Mouse (Mus musculus): Measurements from ENCODE around the gene Zfp607a. TPM values are rescaled to one million over a fixed set of nuclear protein-coding genes. Genes with fewer than 3 reads are reported as not detected.
"Not testable (repeated sequence)": the region's sequence is repeated elsewhere in the genome, so short reads cannot be mapped to it uniquely, and the experiment has no call there.

Zfp607a gene
- polyA plus RNA-seq, 1 experiment from 2014 or later: 1.2 TPM

- no peak for TF ChIP-seq CTCF (IDR thresholded peaks at IDR 0.05; ENCODE audit: low read depth)
- H3K4me2 ChIP-seq (replicated peaks; ENCODE audit: low read depth): no peak overlapping the region
- WGBS: 84% methylated on average over 4 of the region's 4 CpGs
- H3K4me3 ChIP-seq (ENCODE audit: low read depth, low read length): no peak overlapping the region
- no peaks in the 10 kb centered on the region for H3K27me3 ChIP-seq (replicated peaks; ENCODE audit: control insufficient read depth, insufficient read depth, low read length)
- no peaks in the 10 kb centered on the region for H3K36me3 ChIP-seq (ENCODE audit: control insufficient read depth, insufficient read depth)
- H3K27ac ChIP-seq (ENCODE audit: low read depth, low read length): no peak overlapping the region
- ATAC-seq: 0 out of 2 replicates have a peak, but pooled peaks have one; percentile 31
- no peak overlapping the region for H3K9ac ChIP-seq (ENCODE audit: low read depth, low read length)
- H3K9me3 ChIP-seq (ENCODE audit: control insufficient read depth): no peaks in the 10 kb centered on the region
- no peaks in the 10 kb centered on the region for H3K4me1 ChIP-seq (replicated peaks; ENCODE audit: control insufficient read depth, insufficient read depth, low read length)
These were observed 43.3 kb downstream of the Zfp607a start for GRCm38 (mm10) chr7:27900601-27901000.

DNA sequence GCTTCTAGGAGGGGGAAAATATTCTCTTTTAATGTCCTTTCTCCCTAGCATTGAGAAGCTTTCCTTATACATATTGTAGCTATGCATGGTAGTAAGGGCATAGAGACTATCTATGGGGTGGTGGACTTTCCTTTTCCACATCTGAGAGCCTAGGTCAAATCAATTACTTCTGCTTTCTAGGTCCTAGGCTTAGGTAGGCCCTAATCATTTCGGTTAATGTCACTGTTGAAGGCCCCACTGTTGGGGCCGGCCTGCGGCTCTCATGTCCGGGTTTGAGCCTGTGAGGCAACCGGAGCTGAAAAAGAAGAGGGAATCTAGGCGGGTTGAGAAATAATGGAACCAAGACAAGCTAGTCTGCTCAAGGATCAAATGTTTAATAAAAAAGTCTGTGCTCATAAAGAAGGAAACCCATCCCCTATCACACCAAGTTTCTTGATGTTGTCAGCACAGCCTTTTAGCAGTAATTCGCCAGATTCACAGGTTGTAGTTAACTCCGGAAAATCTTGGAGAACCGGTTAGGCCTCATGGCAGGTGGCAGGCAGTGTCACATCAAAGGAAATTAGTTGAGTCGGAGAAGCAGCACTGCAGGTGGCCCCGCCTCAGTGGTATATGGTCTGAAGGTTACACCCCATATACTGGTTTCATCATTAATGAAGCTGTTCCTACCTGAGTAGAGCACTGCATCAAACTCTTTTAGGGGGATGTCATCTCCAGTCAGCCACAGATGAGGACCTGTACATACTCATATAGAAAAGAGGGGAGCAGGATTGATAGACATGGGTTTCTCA, 47.9 kb downstream of the Zfp607a start:
- Histone ChIP-seq H3K4me3 (ENCODE audit: low read depth, low read length) (no peak overlapping the region), H3K27me3 (replicated peaks; ENCODE audit: control insufficient read depth, insufficient read depth, low read length) (no peaks in the 10 kb centered on the region), H3K4me2 (replicated peaks; ENCODE audit: low read depth) (no peak overlapping the region), H3K27ac (ENCODE audit: low read depth, low read length) (no peak overlapping the region), H3K9ac (ENCODE audit: low read depth, low read length) (no peak overlapping the region), H3K36me3 (ENCODE audit: control insufficient read depth, insufficient read depth) (no peaks in the 10 kb centered on the region), H3K4me1 (replicated peaks; ENCODE audit: control insufficient read depth, insufficient read depth, low read length) (no peaks in the 10 kb centered on the region), H3K9me3 (ENCODE audit: control insufficient read depth) (0 out of 2 replicates have a peak, but pooled peaks cover 3% of the 10 kb centered on the region)
- peak; percentile 88 for ATAC-seq
- 48% methylated on average over 11 of the region's 11 CpGs for WGBS
- TF ChIP-seq CTCF (IDR thresholded peaks at IDR 0.05; ENCODE audit: low read depth): no peak

- H3K4me1 ChIP-seq (replicated peaks; ENCODE audit: control insufficient read depth, insufficient read depth, low read length); H3K36me3 ChIP-seq (ENCODE audit: control insufficient read depth, insufficient read depth); ATAC-seq; H3K27ac ChIP-seq (ENCODE audit: low read depth, low read length); H3K4me3 ChIP-seq (ENCODE audit: low read depth, low read length); H3K9ac ChIP-seq (ENCODE audit: low read depth, low read length); H3K9me3 ChIP-seq (ENCODE audit: control insufficient read depth); H3K27me3 ChIP-seq (replicated peaks; ENCODE audit: control insufficient read depth, insufficient read depth, low read length); H3K4me2 ChIP-seq (replicated peaks; ENCODE audit: low read depth): not testable (repeated sequence)
- WGBS: 95% methylated on average over 3 of the region's 4 CpGs
These were observed 53.6 kb downstream of the Zfp607a start for GRCm38 (mm10) chr7:27910952-27911351.

DNA sequence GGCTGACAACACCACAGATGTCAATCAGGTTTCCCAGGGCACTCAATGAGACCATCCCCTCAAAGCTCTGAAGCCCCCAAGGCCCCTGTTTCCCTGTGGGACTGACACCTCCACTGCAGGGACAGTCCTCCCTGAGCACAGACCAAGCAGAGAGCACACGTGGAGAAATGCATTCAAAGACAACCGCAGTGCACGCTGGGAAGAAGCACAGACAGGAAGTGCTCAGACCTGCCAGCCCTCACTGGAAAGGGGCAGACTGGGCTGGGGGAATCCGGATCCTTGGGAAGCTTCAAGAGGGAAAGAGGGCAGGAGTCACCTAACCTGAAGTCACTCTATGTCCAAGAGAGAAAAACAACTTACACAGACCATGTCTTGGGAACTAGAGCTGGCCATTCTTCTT, 69.7 kb downstream of the Zfp607a start:
- H3K9me3 ChIP-seq (ENCODE audit: control insufficient read depth); H3K27me3 ChIP-seq (replicated peaks; ENCODE audit: control insufficient read depth, insufficient read depth, low read length); H3K4me2 ChIP-seq (replicated peaks; ENCODE audit: low read depth); H3K4me3 ChIP-seq (ENCODE audit: low read depth, low read length); ATAC-seq; H3K4me1 ChIP-seq (replicated peaks; ENCODE audit: control insufficient read depth, insufficient read depth, low read length); H3K9ac ChIP-seq (ENCODE audit: low read depth, low read length); H3K27ac ChIP-seq (ENCODE audit: low read depth, low read length): not testable (repeated sequence)
- WGBS: 43% methylated on average over 4 of the region's 4 CpGs
- 0 out of 2 replicates have a peak, but pooled peaks cover 12% of the 10 kb centered on the region for H3K36me3 ChIP-seq (ENCODE audit: control insufficient read depth, insufficient read depth)

DNA sequence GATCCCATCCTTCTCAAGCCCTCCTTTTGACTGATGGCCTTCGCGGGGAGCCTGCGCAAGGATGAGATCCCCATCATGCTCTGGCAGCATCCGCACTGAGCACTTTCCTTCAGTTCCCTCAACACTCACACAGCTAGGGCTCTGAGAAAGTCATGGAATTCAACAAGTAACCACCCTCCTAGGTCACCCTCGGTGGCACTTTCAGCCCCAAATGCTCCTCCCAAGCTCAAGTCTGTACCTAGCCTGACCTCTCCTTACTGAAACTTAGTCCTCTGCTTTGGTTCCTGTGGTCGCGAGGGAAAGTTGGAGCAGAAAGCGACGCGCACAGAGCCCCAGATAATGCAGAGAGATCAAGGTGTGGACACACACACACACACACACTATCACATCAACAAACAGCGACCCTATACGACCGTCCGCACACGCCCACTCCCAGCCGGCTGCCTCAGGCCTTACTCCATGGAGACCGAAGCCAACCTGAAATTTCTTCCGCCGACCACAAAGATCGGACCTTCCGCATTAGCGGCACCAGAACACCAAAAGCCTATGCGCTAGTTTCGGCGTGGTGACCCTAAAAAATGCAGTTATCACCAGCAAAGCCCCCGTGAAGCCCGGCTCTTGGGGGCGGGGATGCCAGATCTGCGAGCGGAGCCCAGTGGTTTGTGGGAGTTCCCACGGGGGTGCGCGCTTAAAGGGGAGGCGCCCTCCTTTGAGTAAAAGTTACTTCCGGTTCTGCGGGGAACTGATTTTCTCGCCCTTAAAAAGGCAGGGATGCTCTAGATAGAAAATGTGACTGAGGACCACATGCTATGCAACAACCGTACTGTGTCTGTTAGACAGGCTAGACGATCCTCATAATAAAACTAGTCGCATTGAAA, 71.7 kb downstream of the Zfp607a start, which contains the start of gene Zfp974:
Zfp974 (minus strand) TSS at position 643 of the 878 bp plus-strand sequence.
- peak within 1 kb of the TSS; percentile 63 for H3K9ac ChIP-seq (ENCODE audit: low read depth, low read length)
- H3K27ac ChIP-seq (ENCODE audit: low read depth, low read length): no peak within 1 kb of the TSS; the same call in 1 of the 2 replicates
- H3K9me3 ChIP-seq (ENCODE audit: control insufficient read depth): no peaks in the 10 kb centered on the region
- peak; percentile 80 for ATAC-seq
- TF ChIP-seq CTCF (IDR thresholded peaks at IDR 0.05; ENCODE audit: low read depth): no peak
- H3K27me3 ChIP-seq (replicated peaks; ENCODE audit: control insufficient read depth, insufficient read depth, low read length): no peaks in the 10 kb centered on the region
- 2% methylated on average over 40 of the region's 40 CpGs for WGBS
- H3K4me3 ChIP-seq (ENCODE audit: low read depth, low read length): peak within 1 kb of the TSS; percentile 54
- peaks cover 4% of the 10 kb centered on the region; the same call in 1 of the 2 replicates for H3K4me1 ChIP-seq (replicated peaks; ENCODE audit: control insufficient read depth, insufficient read depth, low read length)
- 0 out of 2 replicates have a peak, but pooled peaks cover 10% of the 10 kb centered on the region for H3K36me3 ChIP-seq (ENCODE audit: control insufficient read depth, insufficient read depth)
- H3K4me2 ChIP-seq (replicated peaks; ENCODE audit: low read depth): peak within 1 kb of the TSS; percentile 81

Other genes with a start within 250 kb of the Zfp607a start
- gene Ttc9b, start 203.6 kb upstream of the Zfp607a start, polyA plus RNA-seq (2015; fragmentation: Nextera tagmentation; extraction: Ambion mirVana): 1.3 and 1.6 TPM in 2 replicates
- gene Map3k10, start 182.9 kb upstream of the Zfp607a start, polyA plus RNA-seq (2015; fragmentation: Nextera tagmentation; extraction: Ambion mirVana): 3.2 and 3.6 TPM in 2 replicates
- 1.1 and 1.2 TPM in 2 replicates for gene Zfp607b, start 168.2 kb upstream of the Zfp607a start, polyA plus RNA-seq (2015; fragmentation: Nextera tagmentation; extraction: Ambion mirVana)
- gene Zfp60, start 126.1 kb upstream of the Zfp607a start, polyA plus RNA-seq (2015; fragmentation: Nextera tagmentation; extraction: Ambion mirVana): 6.7 and 8.5 TPM in 2 replicates
- 1.5 and 1.6 TPM in 2 replicates for gene Zfp626, start 50.3 kb upstream of the Zfp607a start, polyA plus RNA-seq (2015; fragmentation: Nextera tagmentation; extraction: Ambion mirVana)
- gene Zfp59, start 18.9 kb upstream of the Zfp607a start, polyA plus RNA-seq (2015; fragmentation: Nextera tagmentation; extraction: Ambion mirVana): 2.2 and 2.5 TPM in 2 replicates
- 3.7 and 3.9 TPM in 2 replicates for gene Zfp974, start 71.9 kb downstream of the Zfp607a start, polyA plus RNA-seq (2015; fragmentation: Nextera tagmentation; extraction: Ambion mirVana)
- 4.7 and 5.7 TPM in 2 replicates for gene Zfp780b, start 121.6 kb downstream of the Zfp607a start, polyA plus RNA-seq (2015; fragmentation: Nextera tagmentation; extraction: Ambion mirVana)
- 0.85 and 0.96 TPM in 2 replicates for gene Zfp850, start 156.6 kb downstream of the Zfp607a start, polyA plus RNA-seq (2015; fragmentation: Nextera tagmentation; extraction: Ambion mirVana)
- gene Psmc4, start 192.6 kb downstream of the Zfp607a start, polyA plus RNA-seq (2015; fragmentation: Nextera tagmentation; extraction: Ambion mirVana): 149 and 155 TPM in 2 replicates
- gene Fcgbp, start 213.7 kb downstream of the Zfp607a start, polyA plus RNA-seq (2015; fragmentation: Nextera tagmentation; extraction: Ambion mirVana): 444 and 492 TPM in 2 replicates